Mouse (Mus musculus) midbrain, embryonic 11.5 days (tissue): ENCODE measurements around the gene Gtf2i. TPM values are rescaled to one million over a fixed set of nuclear protein-coding genes. Genes with fewer than 3 reads are reported as not detected.

Experiments used
- ATAC-seq: fragments of 200-750 bp; cut with Nextera tagmentation; 2 replicates; pipeline ENCODE4 v1.8.0; 2017; ENCODE audit warnings: moderate TSS enrichment, moderate library complexity; ENCODE audit not compliant: low FRiP score
- DNase-seq: peaks from one replicate; pipeline ENCODE4 v3.0.0; 2015; ENCODE audit warnings: low spot score; ENCODE audit errors: missing footprints
- H3K27ac ChIP-seq: fragments of 300-500 bp; sonication (generic); 2 replicates; pipeline ENCODE4 v1.5.1; 2014; ENCODE audit warnings: low read depth, low read length
- H3K27me3 ChIP-seq: fragments of 300-500 bp; sonication (generic); 2 replicates; pipeline ENCODE4 v1.6.1; 2014; ENCODE audit warnings: mild to moderate bottlenecking, low read length, moderate library complexity, mixed read lengths; ENCODE audit not compliant: control insufficient read depth, insufficient read depth
- H3K36me3 ChIP-seq: fragments of 300-500 bp; sonication (generic); 2 replicates; pipeline ENCODE4 v1.6.1; 2014; ENCODE audit warnings: mild to moderate bottlenecking, low read length, moderate library complexity, mixed read lengths; ENCODE audit not compliant: control insufficient read depth, insufficient read depth
- H3K4me1 ChIP-seq: fragments of 300-500 bp; sonication (generic); 2 replicates; pipeline ENCODE4 v1.6.1; 2014; ENCODE audit warnings: low read length; ENCODE audit not compliant: control insufficient read depth, insufficient read depth
- H3K4me2 ChIP-seq: fragments of 300-500 bp; sonication (generic); 2 replicates; pipeline ENCODE4 v1.6.1; 2014; ENCODE audit warnings: mild to moderate bottlenecking, moderate library complexity
- H3K4me3 ChIP-seq: fragments of 300-500 bp; sonication (generic); 2 replicates; pipeline ENCODE4 v1.5.1; 2014; ENCODE audit warnings: low read depth, low read length
- H3K9ac ChIP-seq: fragments of 300-500 bp; sonication (generic); 2 replicates; pipeline ENCODE4 v1.6.1; 2014; ENCODE audit warnings: low read length
- H3K9me3 ChIP-seq: fragments of 300-500 bp; sonication (generic); 2 replicates; pipeline ENCODE4 v1.6.1; 2016; ENCODE audit warnings: low read length; ENCODE audit not compliant: control insufficient read depth
- WGBS: fragments of 180-500 bp; shearing (Covaris S2); extraction: QIAGEN DNeasy Blood & Tissue Kit; methylation state at CpG from one replicate; pipeline ENCODE4 v1.1.7; 2014; 5-methylcytosine and 5-hydroxymethylcytosine counted together
- polyA plus RNA-seq: library from polyadenylated mRNA; unstranded; fragments of >200 nt; fragmentation: Nextera tagmentation; extraction: Ambion mirVana; gene quantifications from 2 replicates; pipeline ENCODE4 v1.2.1, GENCODE M21; 2014

The Gtf2i gene
- polyA plus RNA-seq, 1 experiment from 2014 or later = 190 TPM

DNA sequence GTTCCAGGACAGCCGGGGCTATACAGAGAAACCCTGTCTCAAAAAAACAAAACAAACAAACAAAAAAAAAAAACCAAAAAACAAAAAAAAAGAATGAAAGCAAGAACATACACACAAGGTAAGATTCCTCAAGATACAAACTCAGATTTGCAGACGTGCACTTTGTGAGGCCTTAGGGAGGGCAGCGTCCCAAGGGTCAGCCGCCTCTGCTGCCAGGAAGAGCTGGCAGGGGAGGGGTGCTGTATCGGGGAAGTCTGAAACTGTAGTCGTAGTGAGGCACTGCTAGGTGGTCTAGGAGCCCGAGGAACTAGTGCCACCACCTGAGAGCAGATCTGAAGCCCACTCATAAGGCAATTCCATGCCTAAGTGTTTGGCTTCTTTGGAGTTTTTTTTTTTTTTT is 20.0 kb downstream of the Gtf2i start:
- H3K4me3 ChIP-seq = no peak overlapping the region
- no peak overlapping the region for H3K27ac ChIP-seq
- WGBS = 95% methylated on average over 7 of the region's 7 CpGs
- DNase-seq = no peak
- no peak overlapping the region for H3K9ac ChIP-seq
- H3K36me3 ChIP-seq = peaks cover 26% of the 10 kb centered on the region
- H3K27me3 ChIP-seq = no peaks in the 10 kb centered on the region
- no peaks in the 10 kb centered on the region for H3K4me1 ChIP-seq
- H3K9me3 ChIP-seq = no peaks in the 10 kb centered on the region
- no peak overlapping the region for H3K4me2 ChIP-seq
- ATAC-seq = no peak

- ATAC-seq (no peak), DNase-seq (no peak)
- Histone ChIP-seq H3K9me3 (no peaks in the 10 kb centered on the region), H3K27ac (no peak overlapping the region), H3K4me1 (no peaks in the 10 kb centered on the region), H3K9ac (no peak overlapping the region), H3K27me3 (no peaks in the 10 kb centered on the region), H3K36me3 (peaks cover 49% of the 10 kb centered on the region), H3K4me2 (no peak overlapping the region), H3K4me3 (no peak overlapping the region)
- 97% methylated on average over 6 of the region's 6 CpGs for WGBS
Observed at GRCm38 (mm10) chr5:134291096-134291495, 23.5 kb downstream of the Gtf2i start.

GRCm38 (mm10) chr5:134289935-134290560 is 24.5 kb downstream of the Gtf2i start:
- 92% methylated on average over 12 of the region's 12 CpGs for WGBS
- DNase-seq = no peak
- Histone ChIP-seq H3K9me3 (no peaks in the 10 kb centered on the region), H3K27me3 (no peaks in the 10 kb centered on the region), H3K4me3 (no peak overlapping the region), H3K27ac (no peak overlapping the region), H3K4me1 (no peaks in the 10 kb centered on the region), H3K9ac (no peak overlapping the region), H3K36me3 (peaks cover 50% of the 10 kb centered on the region), H3K4me2 (no peak overlapping the region)
- no peak for ATAC-seq

- Histone ChIP-seq H3K27me3 (no peaks in the 10 kb centered on the region), H3K4me3 (no peak overlapping the region), H3K4me1 (no peaks in the 10 kb centered on the region), H3K36me3 (peaks cover 58% of the 10 kb centered on the region), H3K27ac (no peak overlapping the region), H3K4me2 (no peak overlapping the region), H3K9ac (no peak overlapping the region), H3K9me3 (no peaks in the 10 kb centered on the region)
- ATAC-seq = no peak
- WGBS = 96% methylated on average over 3 of the region's 3 CpGs
- no peak for DNase-seq
Observed at GRCm38 (mm10) chr5:134288071-134288470, 26.5 kb downstream of the Gtf2i start.

- H3K4me1 ChIP-seq = no peaks in the 10 kb centered on the region
- H3K9ac ChIP-seq = no peak overlapping the region
- WGBS = 95% methylated on average over 12 of the region's 12 CpGs
- no peak for ATAC-seq
- H3K27ac ChIP-seq = no peak overlapping the region
- no peaks in the 10 kb centered on the region for H3K27me3 ChIP-seq
- no peak overlapping the region for H3K4me2 ChIP-seq
- peaks cover 53% of the 10 kb centered on the region for H3K36me3 ChIP-seq
- H3K9me3 ChIP-seq = no peaks in the 10 kb centered on the region
- H3K4me3 ChIP-seq = no peak overlapping the region
- no peak for DNase-seq
Observed at GRCm38 (mm10) chr5:134284921-134285320, 29.6 kb downstream of the Gtf2i start.

- Histone ChIP-seq H3K9me3 (no peaks in the 10 kb centered on the region), H3K4me3 (no peak overlapping the region), H3K27me3 (no peaks in the 10 kb centered on the region), H3K27ac (no peak overlapping the region), H3K4me2 (no peak overlapping the region), H3K4me1 (no peaks in the 10 kb centered on the region), H3K36me3 (peaks cover 51% of the 10 kb centered on the region), H3K9ac (no peak overlapping the region)
- DNase-seq (no peak), ATAC-seq (no peak)
- WGBS = 95% methylated on average over 9 of the region's 9 CpGs
Observed at GRCm38 (mm10) chr5:134282603-134283002, 32.0 kb downstream of the Gtf2i start.

- H3K27me3 ChIP-seq = no peaks in the 10 kb centered on the region
- H3K36me3 ChIP-seq = peaks cover 46% of the 10 kb centered on the region
- no peak for ATAC-seq
- no peak overlapping the region for H3K27ac ChIP-seq
- WGBS = 85% methylated on average over 3 of the region's 3 CpGs
- no peak overlapping the region for H3K9ac ChIP-seq
- no peaks in the 10 kb centered on the region for H3K4me1 ChIP-seq
- H3K4me2 ChIP-seq = no peak overlapping the region
- H3K9me3 ChIP-seq = no peaks in the 10 kb centered on the region
- H3K4me3 ChIP-seq = no peak overlapping the region
- no peak for DNase-seq
Observed at GRCm38 (mm10) chr5:134282076-134282475, 32.5 kb downstream of the Gtf2i start.

GRCm38 (mm10) chr5:134279371-134279770 is 35.2 kb downstream of the Gtf2i start:
- H3K4me3 ChIP-seq = no peak overlapping the region
- DNase-seq (no peak), ATAC-seq (no peak)
- H3K36me3 ChIP-seq = peaks cover 33% of the 10 kb centered on the region
- H3K27ac ChIP-seq = no peak overlapping the region
- no peaks in the 10 kb centered on the region for H3K9me3 ChIP-seq
- H3K4me1 ChIP-seq = no peaks in the 10 kb centered on the region
- WGBS = 94% methylated on average over 7 of the region's 7 CpGs
- H3K9ac ChIP-seq = no peak overlapping the region
- H3K27me3 ChIP-seq = no peaks in the 10 kb centered on the region
- H3K4me2 ChIP-seq = no peak overlapping the region

GRCm38 (mm10) chr5:134277109-134277508 is 37.5 kb downstream of the Gtf2i start:
- no peak for ATAC-seq
- no peaks in the 10 kb centered on the region for H3K27me3 ChIP-seq
- DNase-seq = no peak
- H3K36me3 ChIP-seq = peaks cover 34% of the 10 kb centered on the region
- no peak overlapping the region for H3K27ac ChIP-seq
- no peaks in the 10 kb centered on the region for H3K9me3 ChIP-seq
- no peak overlapping the region for H3K9ac ChIP-seq
- H3K4me3 ChIP-seq = no peak overlapping the region
- H3K4me2 ChIP-seq = no peak overlapping the region
- WGBS = 96% methylated on average over 4 of the region's 4 CpGs
- no peaks in the 10 kb centered on the region for H3K4me1 ChIP-seq
